Mouse (Mus musculus): ENCODE measurements at regions not wholly inside any gene's neighbourhood (a gene's known extent, or its start where the extent isn't known, plus 50 kb on each side); places are given as distances from the start of the nearest gene placed in this dataset.

DNA sequence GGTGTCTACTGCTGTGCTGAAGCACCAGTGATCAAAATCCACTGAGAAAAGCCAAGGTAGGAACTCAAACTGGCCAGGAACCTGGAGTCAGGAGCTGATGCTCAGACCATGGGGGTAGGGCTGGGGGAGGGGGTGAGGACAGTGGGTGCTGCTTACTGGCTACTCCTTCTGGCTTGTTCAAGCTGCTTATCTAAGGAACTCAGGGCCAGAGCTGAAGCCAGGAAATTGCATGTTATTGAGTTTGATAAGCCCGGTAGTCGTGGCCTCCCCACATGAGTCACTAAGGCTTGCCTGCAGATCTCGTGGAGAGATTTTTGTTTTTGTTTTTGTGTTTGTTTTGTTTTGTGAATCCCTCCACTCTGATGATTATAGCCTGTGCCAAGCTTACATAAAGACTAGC is 65.9 kb downstream of the Tmem215 start:
- no peak for DNase-seq

DNA sequence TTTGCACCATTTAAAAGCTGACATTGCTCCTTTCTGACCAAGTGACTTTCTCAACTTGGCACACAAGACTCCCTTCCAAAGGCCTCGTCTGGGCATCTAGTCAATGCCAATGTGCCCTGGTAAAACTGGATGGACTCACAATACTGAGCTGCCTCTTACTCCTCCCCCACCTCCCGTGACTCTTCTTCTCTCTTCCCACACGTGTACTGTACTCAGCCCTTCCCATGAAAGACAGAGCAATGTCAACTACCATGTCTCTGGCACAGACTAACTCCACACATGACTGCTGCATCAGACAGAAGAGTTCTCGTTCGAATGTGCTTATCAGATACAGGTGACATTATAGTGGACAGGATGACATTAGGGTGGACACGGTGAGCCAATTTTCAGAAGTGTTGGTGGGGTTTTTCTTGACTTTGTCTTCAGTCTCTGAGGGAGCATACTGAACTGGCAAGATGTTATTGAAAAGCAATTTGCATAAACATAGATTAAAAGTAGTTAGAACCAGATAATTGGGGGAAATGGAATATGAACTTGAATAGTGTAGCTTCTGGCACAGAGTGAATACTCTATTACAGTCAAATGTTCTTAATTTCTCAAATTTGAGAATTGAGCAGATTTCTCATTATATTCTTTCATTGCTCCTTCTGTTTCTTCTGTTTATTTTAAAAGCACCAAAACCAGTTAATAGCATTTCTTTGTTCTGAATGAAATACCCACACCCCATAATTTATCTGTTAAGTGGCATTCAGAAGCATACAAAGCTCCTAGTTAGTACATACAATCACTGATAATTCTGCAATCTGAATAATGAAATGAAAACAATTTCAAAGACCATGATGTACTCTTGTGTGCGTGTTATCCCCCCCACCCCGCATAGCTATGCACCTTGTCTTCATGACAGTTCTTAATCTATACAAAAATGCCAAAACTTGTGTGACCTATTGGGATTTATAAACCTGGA is 71.4 kb downstream of the Tmem215 start:
- DNase-seq, result no peak

DNA sequence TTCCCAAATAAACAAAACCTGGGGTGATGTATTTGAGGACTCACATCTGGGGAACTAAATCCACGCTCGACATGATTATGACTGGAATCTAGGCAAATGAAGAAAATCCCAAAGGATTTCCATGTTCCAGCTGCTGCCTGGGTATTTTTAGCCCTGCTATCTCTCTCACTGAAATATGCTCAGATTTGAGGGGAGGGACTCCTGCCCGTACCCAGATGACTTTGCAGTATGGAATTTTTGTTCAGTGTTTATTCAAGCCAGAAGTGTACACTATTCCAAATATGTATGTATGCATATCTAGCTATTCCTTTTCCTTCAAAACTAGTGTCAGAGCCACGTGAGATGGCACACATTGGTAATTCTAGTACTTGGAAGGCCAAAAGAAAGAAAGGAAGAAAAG is 72.1 kb downstream of the Tmem215 start:
- no peak for DNase-seq

DNA sequence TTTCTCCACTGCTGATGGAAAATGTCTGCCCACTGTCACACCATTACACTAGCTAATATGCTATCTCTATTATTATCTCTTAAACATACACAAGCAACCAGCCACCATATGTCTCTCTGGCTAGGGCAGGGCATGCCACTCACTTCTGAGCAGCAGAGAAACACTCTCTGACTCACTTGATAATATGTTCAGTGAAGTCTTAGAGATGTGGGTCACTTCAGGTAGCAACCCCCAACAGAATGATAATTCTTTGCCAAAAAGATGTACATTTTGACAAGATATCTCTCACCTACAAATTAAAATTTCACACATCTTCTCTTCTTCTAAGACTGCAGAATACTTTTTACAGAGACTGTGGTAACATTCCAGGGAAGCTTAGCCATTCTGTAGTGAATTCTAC is 72.8 kb downstream of the Tmem215 start:
- no peak for DNase-seq

DNA sequence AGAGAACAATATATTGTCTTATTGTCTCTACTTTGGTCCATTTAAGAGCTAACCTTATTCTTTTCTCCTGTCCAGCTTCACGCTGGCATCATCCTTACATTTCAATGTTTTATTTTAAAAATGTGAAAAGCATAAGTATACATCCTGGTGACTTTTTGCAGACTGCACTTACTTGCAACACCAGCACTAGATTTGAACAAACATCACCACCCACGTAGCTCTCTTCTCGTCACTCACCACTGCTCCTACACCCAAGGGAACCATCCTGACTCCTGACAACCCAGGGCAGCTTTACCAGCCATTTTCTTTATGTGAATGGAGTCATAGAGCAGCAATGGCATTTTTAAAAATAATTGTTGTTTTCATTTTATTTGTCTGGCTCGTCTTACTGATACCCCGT is 73.7 kb downstream of the Tmem215 start:
- DNase-seq, result no peak

DNA sequence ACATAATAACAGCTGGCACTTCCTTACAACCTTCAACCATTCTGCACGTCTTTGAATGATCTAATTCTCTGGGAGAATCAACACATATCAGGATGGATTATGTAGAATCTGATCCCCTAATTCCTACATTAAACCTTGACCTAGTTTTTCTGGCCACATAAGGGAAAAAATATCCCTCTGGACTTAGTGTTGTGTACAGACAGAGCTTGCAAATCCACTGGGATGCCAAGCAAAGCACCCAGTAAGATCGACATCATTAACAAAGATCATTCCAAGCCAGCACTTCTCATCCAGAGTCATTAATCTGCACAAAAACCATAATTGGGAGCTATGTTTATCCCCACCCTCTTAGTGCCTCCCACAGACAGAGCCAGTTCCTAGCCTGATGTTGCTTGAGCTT is 87.8 kb downstream of the Tmem215 start:
- no peak for DNase-seq

DNA sequence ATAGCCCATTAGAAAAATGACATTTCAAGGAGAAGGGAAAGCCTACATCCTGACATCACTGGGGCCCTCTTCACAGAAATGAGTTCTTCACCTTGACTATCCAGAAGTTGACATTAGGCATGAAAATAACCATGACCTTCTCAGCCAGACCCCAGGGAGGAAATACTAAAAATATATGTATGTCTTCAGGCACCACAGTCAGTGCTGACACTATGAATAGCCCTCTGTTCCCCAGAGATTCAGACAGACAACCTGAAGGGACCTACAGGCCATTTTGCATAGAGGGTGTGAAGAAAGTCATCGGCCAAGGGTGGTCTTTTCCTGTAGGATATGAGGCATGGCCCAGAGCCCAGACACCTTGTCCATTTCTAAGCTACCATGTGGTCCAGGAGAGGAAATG is 101.3 kb downstream of the Tmem215 start:
- no peak for DNase-seq

DNA sequence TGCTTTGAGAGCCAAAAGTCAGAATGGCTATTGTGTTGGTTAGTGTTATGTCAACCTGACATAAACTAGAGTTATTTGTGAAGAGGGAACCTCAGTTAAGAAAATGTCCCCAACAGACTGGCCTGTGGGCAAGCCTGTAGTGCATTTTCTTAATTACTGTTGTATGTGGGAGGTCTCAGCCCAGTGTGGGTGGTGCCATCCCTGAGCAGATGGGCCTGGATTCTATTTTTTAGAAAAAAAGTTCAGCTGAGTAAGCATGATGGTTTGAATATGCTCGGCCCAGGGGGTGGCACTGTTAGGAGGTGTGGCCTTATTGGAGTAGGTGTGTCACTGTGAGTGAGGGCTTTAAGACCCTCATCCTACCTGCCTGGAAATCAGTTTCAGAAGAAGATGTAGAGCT is 104.0 kb downstream of the Tmem215 start:
- DNase-seq, result no peak

DNA sequence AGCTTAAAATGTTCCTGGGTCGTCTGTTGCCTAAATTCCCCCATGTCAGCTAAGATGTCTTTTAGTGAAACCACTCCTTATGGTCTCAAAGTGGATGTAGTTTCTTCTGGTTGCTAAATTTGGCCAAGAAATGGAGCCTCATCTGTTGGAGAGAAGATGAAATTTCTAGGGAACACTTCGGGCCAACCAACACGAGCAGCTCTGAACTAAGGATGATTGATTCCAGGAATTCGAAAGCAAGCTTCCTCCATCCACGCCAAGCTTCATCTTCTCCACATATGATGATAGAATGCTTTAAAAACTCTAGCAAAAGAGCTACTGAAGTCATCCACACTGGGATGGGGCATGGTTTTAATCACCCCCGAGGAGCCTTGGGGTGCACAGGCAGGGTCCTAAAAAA is 112.5 kb downstream of the Tmem215 start:
- DNase-seq, result no peak

DNA sequence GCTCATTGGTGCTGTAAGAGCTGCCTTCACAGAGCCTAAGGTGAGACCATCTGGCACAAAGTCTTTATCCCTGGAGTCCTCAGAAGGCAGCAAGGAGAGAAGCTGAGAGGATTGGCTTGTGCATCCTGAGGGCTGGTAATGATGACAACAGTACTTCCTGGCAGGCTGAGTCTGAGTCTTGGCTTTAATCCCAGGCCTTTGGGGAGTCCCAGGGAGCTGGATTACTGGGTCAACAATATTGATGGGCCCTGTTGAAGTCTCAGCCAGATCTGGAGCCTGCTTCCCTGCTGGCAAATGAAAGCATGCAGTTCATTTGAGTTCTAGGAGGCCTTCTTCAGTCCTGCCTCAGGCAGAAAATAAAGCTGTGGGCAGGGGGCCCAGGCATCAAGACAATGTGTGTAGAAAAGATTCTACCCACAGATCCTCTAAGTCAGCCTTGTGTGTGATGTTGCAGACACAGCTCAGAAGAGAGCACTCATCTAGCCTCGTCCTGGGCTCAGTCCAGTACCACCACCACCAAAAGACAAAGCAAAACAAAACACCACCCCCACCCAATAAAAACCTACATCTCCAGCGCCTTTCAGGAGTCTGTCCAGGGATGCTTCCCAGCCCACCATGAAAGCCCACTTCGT is 113.1 kb downstream of the Tmem215 start:
- peak; percentile 57 to 63 for DNase-seq

DNA sequence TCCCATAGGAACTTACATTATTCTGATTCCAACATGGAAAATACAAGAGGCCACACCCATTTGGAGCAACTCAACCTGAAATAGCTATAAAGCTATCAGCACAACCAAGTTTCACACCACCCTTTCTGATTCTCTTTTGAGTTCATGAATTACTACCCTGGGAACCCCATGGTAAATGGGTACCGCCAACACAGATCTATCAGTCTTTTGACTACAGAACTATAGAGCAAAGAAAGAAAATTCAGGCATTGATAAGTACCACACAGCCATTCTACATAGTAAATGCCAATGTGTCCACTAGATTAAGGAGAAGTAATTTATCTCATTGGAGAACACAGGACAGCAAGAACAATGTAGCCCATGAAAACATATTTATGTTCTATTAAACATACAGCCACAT is 114.1 kb downstream of the Tmem215 start:
- DNase-seq, result no peak

DNA sequence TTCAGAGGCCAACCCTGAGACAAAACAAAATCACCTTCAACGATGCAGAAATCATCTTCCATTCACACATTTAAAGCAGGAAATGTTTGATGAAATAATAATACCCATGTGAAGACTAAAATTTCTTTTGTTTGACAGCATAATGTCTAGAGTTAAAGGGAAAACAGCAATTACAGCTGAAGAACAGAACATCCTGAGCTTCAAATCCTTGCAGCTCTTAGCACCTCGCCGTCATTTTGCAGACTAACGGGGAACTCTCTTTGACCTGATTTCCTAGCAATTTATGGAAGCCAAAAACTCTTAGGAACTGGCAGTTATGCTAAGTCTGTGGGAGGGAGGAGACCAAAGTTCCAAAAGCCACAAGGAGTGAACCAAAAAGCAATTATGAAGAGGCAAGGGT is 115.3 kb downstream of the Tmem215 start:
- no peak for DNase-seq

DNA sequence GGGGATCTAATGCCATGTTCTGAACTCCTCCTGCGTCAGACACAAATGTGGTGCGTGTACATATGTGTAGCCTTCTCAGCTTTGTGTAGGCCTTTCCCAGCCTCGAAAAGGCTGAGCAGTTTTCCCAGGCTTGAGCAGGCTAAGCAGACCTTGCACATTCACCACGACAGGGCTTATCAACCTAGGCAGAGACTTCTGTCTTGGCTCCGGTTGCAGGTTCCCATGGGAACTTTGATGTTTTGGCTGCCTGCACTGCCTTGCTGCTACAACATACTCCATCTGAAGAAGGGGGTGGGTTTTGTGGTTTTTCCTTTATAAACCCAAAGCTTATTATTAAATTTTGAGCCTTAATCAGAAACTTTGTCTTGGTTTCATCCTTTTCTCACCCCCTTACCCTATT is 109.2 kb downstream of the Aptx start:
- DNase-seq, result no peak

DNA sequence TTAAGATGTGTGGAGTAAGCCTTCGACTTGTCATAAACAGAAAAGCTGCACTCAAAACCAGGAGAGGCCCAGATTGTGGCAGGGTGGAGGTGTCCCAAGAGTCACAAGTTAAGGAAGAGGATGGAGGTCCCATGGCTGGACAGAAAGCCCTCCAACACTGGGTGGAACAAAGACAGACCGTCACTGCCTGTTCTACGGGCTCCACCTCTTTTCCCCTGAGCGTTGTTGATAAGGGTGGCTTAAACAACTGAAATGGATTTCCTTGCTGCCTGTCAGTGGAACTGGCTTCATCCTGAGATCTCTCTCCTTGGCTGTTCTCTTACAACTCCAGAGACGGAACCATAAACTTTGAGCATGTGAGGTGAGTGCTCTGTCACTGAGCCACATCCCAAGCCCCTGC is 78.0 kb downstream of the Aptx start:
- no peak for DNase-seq

DNA sequence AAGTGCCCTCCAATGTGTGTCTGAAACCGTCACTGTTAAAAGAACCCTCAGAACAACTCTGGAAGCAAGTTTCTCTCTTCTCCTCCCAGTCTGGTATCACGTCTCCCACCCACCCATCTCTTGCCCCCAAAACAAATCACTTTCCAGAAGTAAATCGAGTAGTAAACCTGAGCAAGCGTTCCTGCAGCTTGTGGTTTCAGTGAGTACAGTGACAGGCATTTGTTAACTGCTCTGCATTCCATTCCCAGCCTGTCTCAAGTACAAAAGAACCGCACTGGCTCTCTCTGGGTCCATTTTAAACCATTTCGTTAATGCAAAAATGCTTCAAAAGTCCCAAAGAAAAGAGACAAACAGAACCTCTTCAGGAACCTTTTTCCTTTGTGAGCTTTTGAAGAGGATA is 77.1 kb downstream of the Aptx start:
- DNase-seq, result no peak

Measured in cerebellum, postnatal 25 days (tissue).